Mouse (Mus musculus): ENCODE results near the gene Mmp3.

DNA sequence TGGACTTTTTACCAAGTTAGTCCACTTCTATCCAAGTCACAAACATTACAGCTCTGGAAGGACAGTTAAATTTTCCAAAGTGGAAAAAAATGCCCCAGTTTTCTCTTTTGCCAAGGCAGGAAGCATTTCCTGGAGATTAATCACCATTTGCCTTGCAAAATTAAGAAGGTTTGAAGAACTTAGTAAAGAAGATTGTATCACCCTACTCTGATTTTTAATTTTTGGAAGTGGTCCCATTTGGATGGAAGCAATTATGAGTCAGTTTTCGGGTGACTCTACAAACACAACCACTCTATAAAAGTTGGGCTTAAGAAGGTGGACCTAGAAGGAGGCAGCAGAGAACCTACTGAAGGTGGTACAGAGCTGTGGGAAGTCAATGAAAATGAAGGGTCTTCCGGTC lies at the start of gene Mmp3:
- TF ChIP-seq CHD2 (IDR thresholded peaks at IDR 0.05; ENCODE audit: low read depth, low read length) = no peak
- TF ChIP-seq HCFC1 (IDR thresholded peaks at IDR 0.05; ENCODE audit: borderline replicate concordance, insufficient read depth, low read length) = no peak
- no peak for TF ChIP-seq ZNF384 (IDR thresholded peaks at IDR 0.05; ENCODE audit: low read depth, low read length)
